Mouse (Mus musculus) 416B (cell line): ENCODE data around the gene Prpf18.

ENCODE experiments used
- DNase-seq: peaks from one replicate; pipeline ENCODE4 v3.0.0; 2011; ENCODE audit warnings: low read depth

Prpf18 gene

GRCm38 (mm10) chr2:4574251-4574650 lies 77.7 kb downstream of the Prpf18 start:
- DNase-seq, result no peak

- no peak for DNase-seq
These were observed 78.5 kb downstream of the Prpf18 start for GRCm38 (mm10) chr2:4573386-4573785.

DNA sequence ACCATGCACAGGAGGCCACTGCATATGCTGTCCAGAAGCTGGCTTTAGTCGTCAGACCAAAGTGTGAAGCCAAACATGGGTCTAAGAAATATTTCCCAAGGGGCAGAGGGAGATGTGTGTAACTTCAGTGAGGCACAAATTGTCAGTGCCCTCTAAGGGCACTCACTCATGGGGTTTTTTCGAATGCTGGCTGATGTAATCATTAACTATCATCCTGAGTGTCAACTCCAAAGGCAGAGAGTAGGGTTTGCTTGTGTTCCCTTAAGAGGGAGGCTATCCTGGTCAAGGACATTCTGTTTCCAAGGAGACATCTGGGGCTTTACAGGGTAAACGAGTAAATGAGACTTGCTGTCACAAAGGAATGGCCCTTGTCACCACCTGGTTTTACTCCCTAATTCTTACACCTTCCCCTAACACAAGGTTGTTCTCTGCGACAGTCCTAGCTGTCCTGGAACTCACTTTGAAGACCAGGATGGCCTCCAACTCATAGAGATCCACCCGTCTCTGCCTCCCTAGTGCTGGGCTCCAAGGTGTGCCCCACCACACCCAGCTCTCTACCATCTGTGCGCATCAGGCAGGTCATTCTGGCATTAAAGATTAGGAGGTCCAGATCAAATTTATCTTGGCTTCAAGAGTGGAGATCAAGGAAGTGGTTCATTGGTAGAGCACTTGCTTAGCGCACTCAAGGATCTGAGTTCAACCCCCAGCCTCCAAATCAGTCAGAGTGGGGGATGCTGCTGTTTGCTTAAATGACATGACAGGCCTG lies 79.2 kb downstream of the Prpf18 start:
- no peak for DNase-seq
